Mouse (Mus musculus) G1E (cell line): ENCODE results near the gene Endou.

ENCODE experiments used
- CTCF ChIP-seq: IDR thresholded peaks from 2 replicates; pipeline ENCODE4 v1.5.1; 2012; ENCODE audit warnings: low read depth, low read length, inconsistent platforms, mixed read lengths
- GATA1 ChIP-seq: IDR thresholded peaks from 2 replicates; pipeline ENCODE4 v1.6.1; 2012; ENCODE audit warnings: borderline replicate concordance, low read length, inconsistent platforms, mixed read lengths
- GATA2 ChIP-seq: IDR thresholded peaks from 2 replicates; pipeline ENCODE4 v1.6.1; 2012; ENCODE audit warnings: low read depth, low read length, inconsistent platforms, borderline replicate concordance
- POLR2AphosphoS5 ChIP-seq: IDR thresholded peaks from 2 replicates; pipeline ENCODE4 v1.6.1; 2012; ENCODE audit warnings: low read depth, low read length, inconsistent platforms; ENCODE audit not compliant: insufficient replicate concordance
- TAL1 ChIP-seq: conservative IDR thresholded peaks from 2 replicates; pipeline ENCODE4 v1.6.1; 2012; ENCODE audit warnings: low read depth, low read length, inconsistent platforms, mixed read lengths

DNA sequence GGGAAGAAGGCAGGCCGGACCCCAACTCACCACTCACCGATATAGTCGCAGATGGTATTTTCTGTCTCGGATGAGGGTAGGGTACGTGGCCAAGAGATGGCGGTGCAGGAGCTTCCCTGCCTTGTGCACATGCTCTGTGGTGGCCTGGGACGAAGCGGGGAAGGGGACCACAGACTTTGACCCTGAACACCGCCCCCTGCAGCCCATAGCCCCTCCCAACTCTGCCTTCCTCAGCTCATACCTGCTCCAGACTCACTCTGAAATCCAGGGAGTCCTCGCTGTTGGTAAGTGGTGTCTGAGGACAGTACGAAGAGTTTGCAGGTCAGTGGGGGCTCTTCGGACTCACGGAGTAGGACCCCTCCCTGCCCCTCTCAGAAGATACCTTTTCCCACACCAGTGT lies 30.3 kb upstream of the Endou start:
- TF ChIP-seq GATA2 (no peak), CTCF (no peak), GATA1 (no peak), TAL1 (no peak), POLR2AphosphoS5 (no peak)
